Mouse (Mus musculus) kidney, adult 2 months (tissue): Measurements from ENCODE around the gene Galp. TPM values are rescaled to one million over a fixed set of nuclear protein-coding genes. Genes with fewer than 3 reads are reported as not detected.
"Not testable (repeated sequence)": the region's sequence is repeated elsewhere in the genome, so short reads cannot be mapped to it uniquely, and the experiment has no call there.

Experiments
- DNase-seq: peaks from one replicate; pipeline ENCODE4 v3.0.0; 2021
- H3K27ac ChIP-seq: fragments of 200-500 bp; 2 replicates; pipeline ENCODE4 v1.5.1; 2012; ENCODE audit warnings: low read depth, low read length, control low read depth, inconsistent platforms; ENCODE audit not compliant: insufficient read depth
- H3K27me3 ChIP-seq: fragments of 200-500 bp; replicated peaks from 2 replicates; pipeline ENCODE4 v1.6.1; 2012; ENCODE audit warnings: mild to moderate bottlenecking, moderate library complexity, low read length, inconsistent platforms; ENCODE audit not compliant: control insufficient read depth, insufficient read depth
- H3K36me3 ChIP-seq: fragments of 200-500 bp; 2 replicates; pipeline ENCODE4 v1.6.1; 2012; ENCODE audit warnings: mild to moderate bottlenecking, moderate library complexity, low read length, inconsistent platforms; ENCODE audit not compliant: control insufficient read depth, insufficient read depth
- H3K4me1 ChIP-seq: fragments of 200-500 bp; 2 replicates; pipeline ENCODE4 v1.6.1; 2011; ENCODE audit warnings: low read length; ENCODE audit not compliant: control insufficient read depth, insufficient read depth
- H3K4me3 ChIP-seq: fragments of 200-500 bp; 2 replicates; pipeline ENCODE4 v1.5.1; 2011; ENCODE audit warnings: mild to moderate bottlenecking, low read depth, low read length, control low read depth; ENCODE audit not compliant: insufficient read depth
- CTCF ChIP-seq: fragments of 200-500 bp; conservative IDR thresholded peaks from 2 replicates; pipeline ENCODE4 v1.5.1; 2011; ENCODE audit warnings: low read depth, mild to moderate bottlenecking, control low read depth, low read length, moderate library complexity, mixed read lengths; ENCODE audit not compliant: insufficient read depth, insufficient read length
- POLR2A ChIP-seq: fragments of 200-500 bp; IDR thresholded peaks from one replicate; pipeline ENCODE4 v1.6.1; 2011; ENCODE audit warnings: low read depth, low read length, control low read depth
- WGBS: fragments of 180-500 bp; shearing (Covaris S2); methylation state at CpG from one replicate; pipeline ENCODE4 v1.1.7; 2018; 5-methylcytosine and 5-hydroxymethylcytosine counted together
- polyA plus RNA-seq: library from polyadenylated mRNA; depleted of rRNA; stranded (reverse); fragments of >200 nt; gene quantifications from 2 replicates; pipeline ENCODE4 v1.2.3, GENCODE M21; 2012

Galp gene
- polyA plus RNA-seq, 1 experiment: not detected

- Histone ChIP-seq H3K36me3 (no peaks in the 10 kb centered on the region), H3K4me3 (no peak overlapping the region), H3K27ac (peak overlapping the region; percentile 65), H3K4me1 (peaks cover 12% of the 10 kb centered on the region; the same call in 1 of the 2 replicates), H3K27me3 (no peaks in the 10 kb centered on the region)
- TF ChIP-seq CTCF: no peak
- no peak for TF ChIP-seq POLR2A
- DNase-seq: peak; percentile 93
- 48% methylated on average over 3 of the region's 3 CpGs for WGBS
These were observed 27.5 kb upstream of the Galp start for GRCm38 (mm10) chr7:6169403-6169802.

GRCm38 (mm10) chr7:6170391-6170790 is 26.5 kb upstream of the Galp start:
- Histone ChIP-seq H3K4me1 (peaks cover 12% of the 10 kb centered on the region; the same call in 1 of the 2 replicates), H3K27me3 (no peaks in the 10 kb centered on the region), H3K36me3 (no peaks in the 10 kb centered on the region), H3K27ac (no peak overlapping the region), H3K4me3 (no peak overlapping the region)
- TF ChIP-seq CTCF (no peak), POLR2A (no peak)
- no peak for DNase-seq
- WGBS: 66% methylated on average over 9 of the region's 9 CpGs

GRCm38 (mm10) chr7:6170871-6171270 is 26.0 kb upstream of the Galp start:
- WGBS: 45% methylated on average over 6 of the region's 6 CpGs
- Histone ChIP-seq H3K36me3 (no peaks in the 10 kb centered on the region; the same call in 1 of the 2 replicates), H3K4me3 (no peak overlapping the region), H3K27me3 (no peaks in the 10 kb centered on the region), H3K27ac (peak overlapping the region; percentile 88), H3K4me1 (peaks cover 12% of the 10 kb centered on the region; the same call in 1 of the 2 replicates)
- TF ChIP-seq POLR2A: no peak
- no peak for TF ChIP-seq CTCF
- no peak for DNase-seq

GRCm38 (mm10) chr7:6171444-6172005 is 25.4 kb upstream of the Galp start:
- TF ChIP-seq POLR2A: no peak
- peak; percentile 72 for TF ChIP-seq CTCF
- DNase-seq: peak; percentile 88
- H3K4me3 ChIP-seq: peak overlapping the region; percentile 63
- peak overlapping the region; percentile 88 for H3K27ac ChIP-seq
- no peaks in the 10 kb centered on the region; the same call in 1 of the 2 replicates for H3K36me3 ChIP-seq
- peaks cover 12% of the 10 kb centered on the region; the same call in 1 of the 2 replicates for H3K4me1 ChIP-seq
- no peaks in the 10 kb centered on the region for H3K27me3 ChIP-seq
- WGBS: 1% methylated on average over 24 of the region's 24 CpGs

GRCm38 (mm10) chr7:6172006-6172649 is 24.8 kb upstream of the Galp start, which contains the start of gene Zfp444:
Gene Zfp444, plus strand, starts transcription at chr7:6172226.
- Histone ChIP-seq H3K27ac (peak within 1 kb of the TSS; percentile 92), H3K4me3 (peak within 1 kb of the TSS; percentile 63), H3K36me3 (no peaks in the 10 kb centered on the region; the same call in 1 of the 2 replicates), H3K27me3 (no peaks in the 10 kb centered on the region), H3K4me1 (peaks cover 12% of the 10 kb centered on the region; the same call in 1 of the 2 replicates)
- TF ChIP-seq POLR2A (peak; percentile 13), CTCF (no peak)
- 1% methylated on average over 37 of the region's 37 CpGs for WGBS
- peak; percentile 99 for DNase-seq

GRCm38 (mm10) chr7:6172674-6173244 is 24.1 kb upstream of the Galp start:
- H3K36me3 ChIP-seq: no peaks in the 10 kb centered on the region; the same call in 1 of the 2 replicates
- H3K4me3 ChIP-seq: peak overlapping the region; percentile 63
- peaks cover 12% of the 10 kb centered on the region; the same call in 1 of the 2 replicates for H3K4me1 ChIP-seq
- peak overlapping the region; percentile 92 for H3K27ac ChIP-seq
- 1% methylated on average over 27 of the region's 28 CpGs for WGBS
- H3K27me3 ChIP-seq: no peaks in the 10 kb centered on the region
- no peak for TF ChIP-seq POLR2A
- no peak for TF ChIP-seq CTCF
- DNase-seq: no peak

GRCm38 (mm10) chr7:6173872-6174271 is 23.0 kb upstream of the Galp start:
- no peak overlapping the region for H3K4me3 ChIP-seq
- peak; percentile 85 for DNase-seq
- 60% methylated on average over 8 of the region's 8 CpGs for WGBS
- peak overlapping the region; percentile 92 for H3K27ac ChIP-seq
- H3K4me1 ChIP-seq: peaks cover 12% of the 10 kb centered on the region; the same call in 1 of the 2 replicates
- no peaks in the 10 kb centered on the region; the same call in 1 of the 2 replicates for H3K36me3 ChIP-seq
- TF ChIP-seq CTCF (no peak), POLR2A (no peak)
- H3K27me3 ChIP-seq: no peaks in the 10 kb centered on the region

GRCm38 (mm10) chr7:6174365-6174987 is 22.4 kb upstream of the Galp start:
- not testable (repeated sequence) for H3K36me3 ChIP-seq, H3K27me3 ChIP-seq, H3K4me3 ChIP-seq
- WGBS: 42% methylated on average over 9 of the region's 9 CpGs
- peaks cover 12% of the 10 kb centered on the region; the same call in 1 of the 2 replicates for H3K4me1 ChIP-seq
- H3K27ac ChIP-seq: peak overlapping the region; percentile 62
- peak; percentile 81 for DNase-seq
